Comparison of ENCODE assay signal across 20 mouse cellular contexts in the genomic region with DNA sequence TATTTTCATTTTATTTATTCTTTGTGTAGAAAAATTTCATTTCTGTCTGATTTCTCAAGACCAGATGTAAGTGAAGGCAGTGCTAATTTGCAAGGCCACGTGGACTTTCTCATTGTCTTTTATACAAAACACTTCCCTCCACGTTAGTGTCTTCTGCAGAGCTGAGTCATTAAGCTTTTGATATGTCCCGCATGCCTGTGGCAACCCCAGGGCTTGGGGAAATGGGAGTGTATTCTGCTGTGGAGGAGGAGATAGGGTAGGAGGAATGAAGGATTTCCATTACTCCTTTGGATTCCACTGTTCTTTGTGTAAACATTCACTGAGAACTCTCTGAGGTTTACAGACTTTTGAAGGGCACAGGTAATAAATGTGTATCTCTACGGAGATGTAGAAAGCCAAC.
"Had no signal": no experiment of that assay in that cellular context is flagged by ENCODE, and none has a peak within 500 bp of the region (broad histone marks: within the 10 kb centered on the region; RNA-seq: fewer than 3 reads in every experiment).

No protein-coding gene starts in this region.

- H3K4me3 ChIP-seq: limb, embryonic 12.5 days; limb, embryonic 15.5 days; lung, embryonic 15.5 days; stomach, embryonic 15.5 days had no signal

- H3K4me1 ChIP-seq: limb, embryonic 12.5 days; limb, embryonic 15.5 days; lung, embryonic 15.5 days; stomach, embryonic 15.5 days had no signal

- ATAC-seq: liver, postnatal 0 days had no signal

- H3K4me2 ChIP-seq: limb, embryonic 12.5 days; limb, embryonic 15.5 days; liver, embryonic 11.5 days; lung, embryonic 15.5 days; midbrain, embryonic 11.5 days; stomach, embryonic 15.5 days had no signal

- DNase-seq: kidney, adult 9 months; kidney, postnatal 10 days; kidney, postnatal 36 days; left cerebral cortex, postnatal 4 days; liver, postnatal 0 days; lung, postnatal 10 days; lung, postnatal 4 days; midbrain, embryonic 14.5 days; right cerebral cortex, adult 18-20 months; right cerebral cortex, postnatal 14 days; right cerebral cortex, postnatal 4 days; thymus, adult 18-20 months; thymus, postnatal 36 days had no signal

- H3K9ac ChIP-seq: limb, embryonic 12.5 days; limb, embryonic 15.5 days; liver, embryonic 14.5 days; liver, postnatal 0 days; lung, embryonic 15.5 days; stomach, embryonic 15.5 days had no signal

- H3K36me3 ChIP-seq: limb, embryonic 12.5 days; limb, embryonic 15.5 days; lung, embryonic 15.5 days; stomach, embryonic 15.5 days had no signal

- H3K9me3 ChIP-seq: limb, embryonic 12.5 days; limb, embryonic 15.5 days; lung, embryonic 15.5 days; stomach, embryonic 15.5 days had no signal

- H3K27ac ChIP-seq: limb, embryonic 12.5 days; limb, embryonic 15.5 days; liver, embryonic 14.5 days; lung, embryonic 15.5 days; stomach, embryonic 15.5 days had no signal

- H3K27me3 ChIP-seq: limb, embryonic 12.5 days; limb, embryonic 15.5 days; lung, embryonic 15.5 days; stomach, embryonic 15.5 days had no signal
